Mouse (Mus musculus) kidney, adult 2 months (tissue): ENCODE measurements around the gene Mbtd1. TPM values are rescaled to one million over a fixed set of nuclear protein-coding genes. Genes with fewer than 3 reads are reported as not detected.

ENCODE experiments used
- DNase-seq: peaks from one replicate; pipeline ENCODE4 v3.0.0; 2021
- H3K27ac ChIP-seq: fragments of 200-500 bp; 2 replicates; pipeline ENCODE4 v1.5.1; 2012; ENCODE audit warnings: low read depth, low read length, control low read depth, inconsistent platforms; ENCODE audit not compliant: insufficient read depth
- H3K27me3 ChIP-seq: fragments of 200-500 bp; replicated peaks from 2 replicates; pipeline ENCODE4 v1.6.1; 2012; ENCODE audit warnings: mild to moderate bottlenecking, moderate library complexity, low read length, inconsistent platforms; ENCODE audit not compliant: control insufficient read depth, insufficient read depth
- H3K36me3 ChIP-seq: fragments of 200-500 bp; 2 replicates; pipeline ENCODE4 v1.6.1; 2012; ENCODE audit warnings: mild to moderate bottlenecking, moderate library complexity, low read length, inconsistent platforms; ENCODE audit not compliant: control insufficient read depth, insufficient read depth
- H3K4me1 ChIP-seq: fragments of 200-500 bp; 2 replicates; pipeline ENCODE4 v1.6.1; 2011; ENCODE audit warnings: low read length; ENCODE audit not compliant: control insufficient read depth, insufficient read depth
- H3K4me3 ChIP-seq: fragments of 200-500 bp; 2 replicates; pipeline ENCODE4 v1.5.1; 2011; ENCODE audit warnings: mild to moderate bottlenecking, low read depth, low read length, control low read depth; ENCODE audit not compliant: insufficient read depth
- CTCF ChIP-seq: fragments of 200-500 bp; conservative IDR thresholded peaks from 2 replicates; pipeline ENCODE4 v1.5.1; 2011; ENCODE audit warnings: low read depth, mild to moderate bottlenecking, control low read depth, low read length, moderate library complexity, mixed read lengths; ENCODE audit not compliant: insufficient read depth, insufficient read length
- POLR2A ChIP-seq: fragments of 200-500 bp; IDR thresholded peaks from one replicate; pipeline ENCODE4 v1.6.1; 2011; ENCODE audit warnings: low read depth, low read length, control low read depth
- WGBS: fragments of 180-500 bp; shearing (Covaris S2); methylation state at CpG from one replicate; pipeline ENCODE4 v1.1.7; 2018; 5-methylcytosine and 5-hydroxymethylcytosine counted together
- polyA plus RNA-seq: library from polyadenylated mRNA; depleted of rRNA; stranded (reverse); fragments of >200 nt; gene quantifications from 2 replicates; pipeline ENCODE4 v1.2.3, GENCODE M21; 2012

Gene Mbtd1
- polyA plus RNA-seq, 1 experiment = 5.1 TPM

DNA sequence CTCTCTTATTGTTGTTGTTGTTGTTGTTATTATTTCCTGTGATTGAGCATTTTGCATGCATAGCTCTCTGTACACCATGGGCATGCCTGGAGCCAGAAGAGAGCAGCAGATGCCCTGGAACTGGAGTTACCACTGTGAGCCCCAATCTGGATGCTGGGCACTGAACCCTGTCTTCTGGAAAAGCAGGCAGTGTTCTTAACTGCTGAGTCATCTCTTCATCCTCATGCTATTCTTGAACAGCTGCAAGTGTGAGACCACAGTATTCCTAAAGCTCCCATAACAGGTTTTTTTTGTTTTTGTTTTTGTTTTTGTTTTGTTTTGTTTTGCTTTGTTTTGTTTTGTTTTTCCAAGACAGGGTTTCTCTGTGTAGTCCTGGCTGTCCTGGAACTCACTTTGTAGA is 100.6 kb downstream of the Mbtd1 start:
- no peaks in the 10 kb centered on the region for H3K36me3 ChIP-seq
- peaks cover 16% of the 10 kb centered on the region for H3K4me1 ChIP-seq
- no peak overlapping the region for H3K4me3 ChIP-seq
- TF ChIP-seq POLR2A (no peak), CTCF (no peak)
- DNase-seq = peak; percentile 22
- no peak overlapping the region for H3K27ac ChIP-seq
- H3K27me3 ChIP-seq = no peaks in the 10 kb centered on the region

GRCm38 (mm10) chr11:93987026-93987425 is 101.4 kb downstream of the Mbtd1 start:
- Histone ChIP-seq H3K4me3 (no peak overlapping the region), H3K4me1 (peaks cover 16% of the 10 kb centered on the region), H3K27me3 (no peaks in the 10 kb centered on the region), H3K36me3 (no peaks in the 10 kb centered on the region), H3K27ac (peak overlapping the region; percentile 94)
- DNase-seq = no peak
- WGBS = 88% methylated on average over 4 of the region's 4 CpGs
- TF ChIP-seq POLR2A (no peak), CTCF (no peak)

DNA sequence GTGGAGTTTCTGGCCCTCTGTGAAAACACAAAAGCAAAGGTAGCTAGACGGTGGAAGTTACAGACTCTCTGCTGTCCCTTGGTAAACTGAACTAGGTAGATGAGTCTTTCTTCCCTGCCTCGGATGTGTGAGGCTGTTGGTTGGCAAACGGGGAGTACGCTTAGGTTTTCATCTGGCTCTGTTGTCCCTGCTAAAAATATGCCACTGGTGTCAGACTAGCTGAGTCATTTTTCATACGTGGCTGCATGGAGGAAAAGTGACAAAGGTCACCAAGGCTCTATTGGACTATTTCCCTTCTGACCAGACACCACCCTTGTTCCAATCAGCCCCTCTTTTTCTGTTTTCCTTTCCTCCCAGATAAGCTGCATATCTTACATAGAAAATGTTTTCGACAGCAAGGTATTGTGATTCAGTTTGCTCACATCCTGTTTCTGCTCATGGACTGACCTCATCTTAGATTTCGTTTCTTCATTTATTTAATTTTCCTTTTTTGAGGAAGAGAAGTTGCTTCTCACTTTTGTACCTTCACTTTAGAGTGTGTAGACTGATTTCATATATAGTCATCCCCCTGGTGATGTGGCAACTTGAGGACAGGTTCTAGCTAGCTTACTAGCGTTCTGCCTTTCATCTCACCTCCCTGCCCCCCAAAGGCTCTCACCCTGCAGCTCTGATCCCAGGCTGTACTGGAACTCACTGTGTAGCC is 102.1 kb downstream of the Mbtd1 start:
- 44% methylated on average over 8 of the region's 8 CpGs for WGBS
- no peak for TF ChIP-seq POLR2A
- TF ChIP-seq CTCF = no peak
- Histone ChIP-seq H3K4me3 (no peak overlapping the region), H3K27me3 (no peaks in the 10 kb centered on the region), H3K36me3 (no peaks in the 10 kb centered on the region), H3K4me1 (peaks cover 16% of the 10 kb centered on the region), H3K27ac (peak overlapping the region; percentile 94)
- peak; percentile 74 for DNase-seq

DNA sequence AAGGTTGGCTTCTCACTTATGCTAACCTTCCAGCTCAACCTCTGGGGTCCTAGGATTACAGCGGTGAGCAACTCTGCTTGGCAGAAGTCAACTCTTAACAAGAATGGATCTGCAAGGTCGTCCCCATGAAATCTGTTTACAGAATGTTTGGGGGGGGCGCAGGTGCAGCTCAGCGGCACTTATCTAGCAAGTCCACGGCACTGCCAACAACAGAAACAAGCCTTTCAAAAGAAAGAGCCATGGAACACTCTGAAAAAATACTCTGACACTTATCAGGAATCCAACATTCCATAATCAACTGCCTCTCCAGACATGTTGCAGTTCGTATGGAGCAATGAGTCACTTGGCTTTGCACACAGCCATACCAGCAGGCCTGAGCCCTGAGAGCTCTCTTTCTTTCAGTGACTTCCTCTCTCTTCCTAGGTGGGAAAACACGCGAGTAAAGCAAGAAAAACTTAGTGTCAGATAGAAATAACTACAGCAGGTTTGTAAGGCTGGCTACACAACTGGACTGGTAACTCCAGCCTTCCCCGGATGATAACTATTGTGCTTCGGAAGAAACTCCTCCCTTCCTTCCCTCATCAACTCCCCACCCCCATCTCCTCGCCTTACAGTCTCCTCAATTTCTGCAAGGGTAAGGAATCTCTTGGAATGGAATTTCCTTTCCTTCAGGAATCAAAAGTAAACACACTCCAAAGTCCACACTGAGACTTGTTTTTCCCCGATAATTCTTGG is 102.8 kb downstream of the Mbtd1 start:
- TF ChIP-seq CTCF (no peak), POLR2A (no peak)
- DNase-seq = peak; percentile 85
- H3K36me3 ChIP-seq = no peaks in the 10 kb centered on the region
- H3K27ac ChIP-seq = peak overlapping the region; percentile 94
- 46% methylated on average over 12 of the region's 12 CpGs for WGBS
- H3K27me3 ChIP-seq = no peaks in the 10 kb centered on the region
- H3K4me1 ChIP-seq = peaks cover 16% of the 10 kb centered on the region
- H3K4me3 ChIP-seq = no peak overlapping the region

DNA sequence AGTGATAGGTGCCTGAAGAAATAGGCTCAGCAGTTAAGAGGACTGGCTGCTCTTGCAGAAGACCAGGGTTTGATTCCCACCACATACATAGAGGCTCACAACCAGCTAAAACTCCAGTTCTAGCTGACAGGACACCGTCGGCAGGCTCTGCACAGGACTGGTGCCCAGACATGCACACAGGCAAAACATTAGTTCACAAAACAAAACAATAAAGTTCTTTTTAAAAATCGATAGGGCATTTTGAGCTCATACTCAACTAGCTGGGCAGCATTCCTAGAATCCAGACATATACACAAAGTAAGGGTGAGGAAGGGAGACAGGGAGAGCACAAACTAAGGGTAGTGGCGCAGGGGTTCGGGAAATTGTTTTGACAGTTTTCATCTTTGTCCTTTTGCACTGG is 108.9 kb downstream of the Mbtd1 start:
- Histone ChIP-seq H3K4me1 (peaks cover 20% of the 10 kb centered on the region; the same call in 1 of the 2 replicates), H3K27ac (peak overlapping the region; percentile 99), H3K36me3 (no peaks in the 10 kb centered on the region), H3K4me3 (peak overlapping the region; percentile 78; the same call in 1 of the 2 replicates), H3K27me3 (no peaks in the 10 kb centered on the region)
- TF ChIP-seq POLR2A = no peak
- no peak for TF ChIP-seq CTCF
- WGBS = 32% methylated on average over 5 of the region's 5 CpGs
- no peak for DNase-seq

GRCm38 (mm10) chr11:93995111-93995719 is 109.6 kb downstream of the Mbtd1 start:
- peak; percentile 96 for DNase-seq
- Histone ChIP-seq H3K4me1 (peaks cover 24% of the 10 kb centered on the region; the same call in 1 of the 2 replicates), H3K27me3 (no peaks in the 10 kb centered on the region), H3K27ac (peak overlapping the region; percentile 99), H3K4me3 (peak overlapping the region; percentile 78), H3K36me3 (no peaks in the 10 kb centered on the region)
- 2% methylated on average over 15 of the region's 15 CpGs for WGBS
- TF ChIP-seq POLR2A = no peak
- TF ChIP-seq CTCF = no peak
